Mouse (Mus musculus): ENCODE data around the gene A130010J15Rik. TPM values are rescaled to one million over a fixed set of nuclear protein-coding genes. Genes with fewer than 3 reads are reported as not detected.

A130010J15Rik gene
- polyA plus RNA-seq, 1 experiment from 2014 or later, result 7.7 TPM

- Histone ChIP-seq H3K27me3 (replicated peaks) (peaks cover 33% of the 10 kb centered on the region), H3K4me2 (no peak overlapping the region), H3K27ac (no peak overlapping the region; the same call in 1 of the 2 replicates), H3K9me3 (replicated peaks) (no peaks in the 10 kb centered on the region), H3K9ac (no peak overlapping the region), H3K4me3 (no peak overlapping the region), H3K36me3 (no peaks in the 10 kb centered on the region), H3K4me1 (peaks cover 47% of the 10 kb centered on the region)
- no peak for ATAC-seq
- WGBS (ENCODE audit: insufficient replicate concordance), result 63% methylated on average over 8 of the region's 8 CpGs
Measured at GRCm38 (mm10) chr1:193157111-193157492, 10.7 kb upstream of the A130010J15Rik start.

GRCm38 (mm10) chr1:193159163-193159562 lies 8.7 kb upstream of the A130010J15Rik start:
- Histone ChIP-seq H3K4me2 (no peak overlapping the region), H3K27me3 (replicated peaks) (peaks cover 17% of the 10 kb centered on the region), H3K9ac (no peak overlapping the region), H3K4me3 (no peak overlapping the region), H3K4me1 (peaks cover 34% of the 10 kb centered on the region), H3K27ac (no peak overlapping the region), H3K36me3 (no peaks in the 10 kb centered on the region), H3K9me3 (replicated peaks) (no peaks in the 10 kb centered on the region)
- no peak for ATAC-seq
- WGBS (ENCODE audit: insufficient replicate concordance), result 53% methylated on average over 3 of the region's 3 CpGs

GRCm38 (mm10) chr1:193159613-193160012 lies 8.2 kb upstream of the A130010J15Rik start:
- 27% methylated on average over 1 of the region's 1 CpGs for whole genome bisulfite sequencing (ENCODE audit: insufficient replicate concordance)
- no peak overlapping the region for H3K9ac ChIP-seq
- no peak for ATAC-seq

GRCm38 (mm10) chr1:193160317-193161032 lies 7.4 kb upstream of the A130010J15Rik start:
- H3K4me1 ChIP-seq, result peaks cover 34% of the 10 kb centered on the region
- no peaks in the 10 kb centered on the region for H3K9me3 ChIP-seq (replicated peaks)
- 13% methylated on average over 18 of the region's 18 CpGs for whole genome bisulfite sequencing (ENCODE audit: insufficient replicate concordance)
- no peak overlapping the region for H3K27ac ChIP-seq
- H3K36me3 ChIP-seq, result no peaks in the 10 kb centered on the region
- peak overlapping the region; percentile 31 for H3K4me3 ChIP-seq
- peak overlapping the region; percentile 56 for H3K4me2 ChIP-seq
- ATAC-seq, result peak; percentile 66
- peaks cover 6% of the 10 kb centered on the region; the same call in 1 of the 2 replicates for H3K27me3 ChIP-seq (replicated peaks)
- H3K9ac ChIP-seq, result no peak overlapping the region

More at GRCm38 (mm10) chr1:193159613-193160012, 8.2 kb upstream of the A130010J15Rik start:
- peaks cover 34% of the 10 kb centered on the region for H3K4me1 ChIP-seq
- H3K4me2 ChIP-seq, result 0 out of 2 replicates have a peak overlapping the region, but pooled peaks have one; percentile 56
- H3K4me3 ChIP-seq, result no peak overlapping the region
- peaks cover 12% of the 10 kb centered on the region; the same call in 1 of the 2 replicates for H3K27me3 ChIP-seq (replicated peaks)
- no peak overlapping the region for H3K27ac ChIP-seq
- no peaks in the 10 kb centered on the region for H3K9me3 ChIP-seq (replicated peaks)
- no peaks in the 10 kb centered on the region for H3K36me3 ChIP-seq

- H3K9me3 ChIP-seq (replicated peaks), result no peaks in the 10 kb centered on the region
- no peak overlapping the region for H3K4me2 ChIP-seq
- H3K4me1 ChIP-seq, result peaks cover 15% of the 10 kb centered on the region
- no peaks in the 10 kb centered on the region for H3K27me3 ChIP-seq (replicated peaks)
- H3K27ac ChIP-seq, result no peak overlapping the region
- no peaks in the 10 kb centered on the region for H3K36me3 ChIP-seq
- 76% methylated on average over 7 of the region's 7 CpGs for WGBS (ENCODE audit: insufficient replicate concordance)
- H3K4me3 ChIP-seq, result no peak overlapping the region
- H3K9ac ChIP-seq, result no peak overlapping the region
- no peak for ATAC-seq
Measured at GRCm38 (mm10) chr1:193169228-193169627, 1.4 kb downstream of the A130010J15Rik start.

GRCm38 (mm10) chr1:193169856-193170255 lies 2.0 kb downstream of the A130010J15Rik start:
- 72% methylated on average over 2 of the region's 2 CpGs for WGBS (ENCODE audit: insufficient replicate concordance)
- Histone ChIP-seq H3K36me3 (no peaks in the 10 kb centered on the region), H3K4me3 (no peak overlapping the region), H3K27ac (no peak overlapping the region), H3K27me3 (replicated peaks) (no peaks in the 10 kb centered on the region), H3K9ac (no peak overlapping the region), H3K4me1 (peaks cover 21% of the 10 kb centered on the region), H3K9me3 (replicated peaks) (no peaks in the 10 kb centered on the region), H3K4me2 (no peak overlapping the region)
- ATAC-seq, result no peak

- peak; percentile 99 for ATAC-seq
- H3K27me3 ChIP-seq (replicated peaks), result no peaks in the 10 kb centered on the region
Measured at GRCm38 (mm10) chr1:193172991-193173809, 5.4 kb downstream of the A130010J15Rik start.

GRCm38 (mm10) chr1:193173810-193174129 lies 5.9 kb downstream of the A130010J15Rik start:
- H3K9me3 ChIP-seq (replicated peaks), result no peaks in the 10 kb centered on the region
- H3K4me2 ChIP-seq, result peak overlapping the region; percentile 90
- H3K4me1 ChIP-seq, result peaks cover 32% of the 10 kb centered on the region
- H3K4me3 ChIP-seq, result peak overlapping the region; percentile 79
- ATAC-seq, result no peak
- H3K36me3 ChIP-seq, result no peaks in the 10 kb centered on the region
- H3K9ac ChIP-seq, result peak overlapping the region; percentile 84
- H3K27ac ChIP-seq, result peak overlapping the region; percentile 85
- 10% methylated on average over 9 of the region's 9 CpGs for WGBS (ENCODE audit: insufficient replicate concordance)
- H3K27me3 ChIP-seq (replicated peaks), result no peaks in the 10 kb centered on the region

More at GRCm38 (mm10) chr1:193172991-193173809, 5.4 kb downstream of the A130010J15Rik start:
- H3K9ac ChIP-seq, result peak overlapping the region; percentile 86
- peak overlapping the region; percentile 79 for H3K4me3 ChIP-seq
- H3K4me1 ChIP-seq, result peaks cover 32% of the 10 kb centered on the region
- WGBS (ENCODE audit: insufficient replicate concordance), result 1% methylated on average over 48 of the region's 48 CpGs
- peak overlapping the region; percentile 90 for H3K4me2 ChIP-seq
- no peaks in the 10 kb centered on the region for H3K9me3 ChIP-seq (replicated peaks)
- H3K27ac ChIP-seq, result peak overlapping the region; percentile 85
- H3K36me3 ChIP-seq, result no peaks in the 10 kb centered on the region

- no peaks in the 10 kb centered on the region for H3K9me3 ChIP-seq (replicated peaks)
- peak overlapping the region; percentile 84 for H3K9ac ChIP-seq
- H3K4me1 ChIP-seq, result peaks cover 32% of the 10 kb centered on the region
- peak overlapping the region; percentile 85 for H3K27ac ChIP-seq
- H3K36me3 ChIP-seq, result no peaks in the 10 kb centered on the region
- WGBS (ENCODE audit: insufficient replicate concordance), result 72% methylated on average over 13 of the region's 13 CpGs
- no peaks in the 10 kb centered on the region for H3K27me3 ChIP-seq (replicated peaks)
- peak overlapping the region; percentile 90 for H3K4me2 ChIP-seq
- peak overlapping the region; percentile 79 for H3K4me3 ChIP-seq
- no peak for ATAC-seq
Measured at GRCm38 (mm10) chr1:193174143-193174733, 6.4 kb downstream of the A130010J15Rik start.

- Histone ChIP-seq H3K4me3 (no peak overlapping the region), H3K9ac (no peak overlapping the region), H3K36me3 (no peaks in the 10 kb centered on the region), H3K27me3 (replicated peaks) (no peaks in the 10 kb centered on the region), H3K27ac (no peak overlapping the region), H3K9me3 (replicated peaks) (no peaks in the 10 kb centered on the region), H3K4me2 (no peak overlapping the region), H3K4me1 (no peaks in the 10 kb centered on the region)
- WGBS (ENCODE audit: insufficient replicate concordance), result 64% methylated on average over 3 of the region's 3 CpGs
- ATAC-seq, result no peak
Measured at GRCm38 (mm10) chr1:193181104-193181503, 13.3 kb downstream of the A130010J15Rik start.

GRCm38 (mm10) chr1:193188257-193188656 lies 20.4 kb downstream of the A130010J15Rik start:
- no peaks in the 10 kb centered on the region for H3K9me3 ChIP-seq (replicated peaks)
- 72% methylated on average over 6 of the region's 6 CpGs for WGBS (ENCODE audit: insufficient replicate concordance)
- H3K9ac ChIP-seq, result no peak overlapping the region
- no peak overlapping the region for H3K4me3 ChIP-seq
- no peaks in the 10 kb centered on the region for H3K27me3 ChIP-seq (replicated peaks)
- no peak for ATAC-seq
- 0 out of 2 replicates have a peak, but pooled peaks cover 7% of the 10 kb centered on the region for H3K4me1 ChIP-seq
- H3K4me2 ChIP-seq, result no peak overlapping the region
- no peak overlapping the region for H3K27ac ChIP-seq
- H3K36me3 ChIP-seq, result no peaks in the 10 kb centered on the region
